Mouse (Mus musculus): ENCODE measurements at regions not wholly inside any gene's neighbourhood (a gene's known extent, or its start where the extent isn't known, plus 50 kb on each side); places are given as distances from the start of the nearest gene placed in this dataset.

DNA sequence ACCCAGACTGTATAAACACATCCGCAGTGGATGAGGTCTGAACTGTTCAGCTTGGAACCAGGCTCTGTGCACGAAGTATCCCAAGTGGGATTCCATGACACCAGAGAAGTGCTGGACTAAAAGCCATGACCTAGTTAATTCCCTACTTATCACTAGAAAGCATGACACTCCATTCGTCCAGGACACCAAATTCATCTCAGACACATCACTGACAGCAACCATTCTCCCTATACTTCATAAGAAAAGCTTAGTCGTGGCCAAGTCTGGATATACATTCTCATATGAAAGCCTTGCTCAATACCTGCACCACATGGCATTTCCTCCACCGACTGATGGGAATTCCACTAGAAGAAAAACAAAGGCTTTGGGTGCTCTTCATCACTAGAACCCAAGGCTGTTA, 229.0 kb downstream of the Sorl1 start:
- Histone ChIP-seq H3K9ac (replicated peaks) (no peak overlapping the region), H3K4me1 (replicated peaks; ENCODE audit: control insufficient read depth in 2 of 2, insufficient read depth in 2 of 2, low read length in 1 of 2) (no peaks in the 10 kb centered on the region), H3K27ac (no peak overlapping the region), H3K27me3 (ENCODE audit: control insufficient read depth, insufficient read depth, low read length) (no peaks in the 10 kb centered on the region), H3K9me3 (ENCODE audit: control insufficient read depth, low read length) (no peaks in the 10 kb centered on the region), H3K36me3 (replicated peaks; ENCODE audit: control insufficient read depth, insufficient read depth, low read depth) (no peaks in the 10 kb centered on the region), H3K4me2 (ENCODE audit: low read depth) (no peak overlapping the region), H3K4me3 (ENCODE audit: insufficient read depth in 1 of 2, low read depth in 2 of 2, low read length in 2 of 2) (no peak overlapping the region)
- WGBS (ENCODE audit: insufficient replicate concordance), result 54% methylated on average over 5 of the region's 5 CpGs
- ATAC-seq (ENCODE audit: insufficient read depth) (no peak), DNase-seq (ENCODE audit: low read depth in 3 of 3, low spot score in 3 of 3) (no peak)
- TF ChIP-seq CTCF (IDR thresholded peaks at IDR 0.05; ENCODE audit: low read depth) (no peak), EP300 (IDR thresholded peaks at IDR 0.05; ENCODE audit: low read depth) (no peak)

DNA sequence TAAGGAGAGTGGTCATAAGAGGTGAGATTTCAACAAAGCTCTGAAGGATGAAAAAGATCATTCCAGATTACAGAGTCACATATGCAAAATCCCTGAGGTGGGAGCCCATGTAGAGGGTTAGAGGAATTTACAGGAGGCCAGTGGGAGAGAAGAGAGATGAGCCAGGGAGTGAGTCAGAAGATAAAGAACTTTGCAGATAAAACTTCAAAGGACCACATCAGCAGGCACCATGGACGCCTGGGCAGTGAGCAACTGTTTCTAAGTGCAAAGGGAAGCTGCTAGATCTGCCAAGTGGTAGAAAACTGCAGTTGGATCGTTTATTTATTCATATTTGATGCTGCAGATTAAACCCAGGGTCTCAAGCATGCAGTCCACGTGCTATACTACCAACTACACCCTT, 231.3 kb downstream of the Sorl1 start:
- Histone ChIP-seq H3K4me2 (ENCODE audit: low read depth) (no peak overlapping the region), H3K9me3 (ENCODE audit: control insufficient read depth, low read length) (no peaks in the 10 kb centered on the region), H3K4me3 (ENCODE audit: insufficient read depth in 1 of 2, low read depth in 2 of 2, low read length in 2 of 2) (no peak overlapping the region), H3K4me1 (replicated peaks; ENCODE audit: control insufficient read depth in 2 of 2, insufficient read depth in 2 of 2, low read length in 1 of 2) (no peaks in the 10 kb centered on the region), H3K36me3 (replicated peaks; ENCODE audit: control insufficient read depth, insufficient read depth, low read depth) (no peaks in the 10 kb centered on the region), H3K27me3 (ENCODE audit: control insufficient read depth, insufficient read depth, low read length) (no peaks in the 10 kb centered on the region), H3K27ac (no peak overlapping the region), H3K9ac (replicated peaks) (no peak overlapping the region)
- no peak for TF ChIP-seq CTCF (IDR thresholded peaks at IDR 0.05; ENCODE audit: low read depth)
- no peak for TF ChIP-seq EP300 (IDR thresholded peaks at IDR 0.05; ENCODE audit: low read depth)
- DNase-seq (ENCODE audit: low read depth in 3 of 3, low spot score in 3 of 3) (no peak), ATAC-seq (ENCODE audit: insufficient read depth) (no peak)
- WGBS (ENCODE audit: insufficient replicate concordance), result 20% methylated on average over 3 of the region's 3 CpGs

DNA sequence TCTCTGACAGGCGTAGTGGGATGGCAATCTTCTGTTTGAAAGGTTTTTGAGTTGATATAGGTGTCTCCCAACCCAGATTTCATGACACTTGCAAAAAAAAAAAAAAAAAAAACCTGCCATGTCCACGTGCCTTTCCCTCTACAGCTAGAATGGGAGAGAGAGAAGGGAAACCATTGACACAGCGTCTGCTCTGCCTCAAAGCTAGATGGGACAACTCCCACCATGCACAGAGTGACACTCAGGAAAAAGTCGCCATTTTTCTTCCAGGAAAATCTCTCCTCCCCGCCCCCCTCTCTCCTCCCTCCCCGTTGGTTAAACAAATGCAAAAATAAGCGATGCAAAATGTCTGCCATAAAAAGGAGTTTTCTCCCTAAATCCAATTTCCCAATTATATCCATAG, 232.9 kb downstream of the Sorl1 start:
- DNase-seq (ENCODE audit: low read depth in 3 of 3, low spot score in 3 of 3), result no peak
- no peaks in the 10 kb centered on the region for H3K9me3 ChIP-seq (ENCODE audit: control insufficient read depth, low read length)
- no peak for TF ChIP-seq EP300 (IDR thresholded peaks at IDR 0.05; ENCODE audit: low read depth)
- TF ChIP-seq CTCF (IDR thresholded peaks at IDR 0.05; ENCODE audit: low read depth), result no peak
- H3K27ac ChIP-seq, result no peak overlapping the region
- ATAC-seq (ENCODE audit: insufficient read depth), result no peak
- H3K4me1 ChIP-seq (replicated peaks; ENCODE audit: control insufficient read depth in 2 of 2, insufficient read depth in 2 of 2, low read length in 1 of 2), result no peaks in the 10 kb centered on the region
- H3K4me3 ChIP-seq (ENCODE audit: insufficient read depth in 1 of 2, low read depth in 2 of 2, low read length in 2 of 2), result no peak overlapping the region
- H3K36me3 ChIP-seq (replicated peaks; ENCODE audit: control insufficient read depth, insufficient read depth, low read depth), result no peaks in the 10 kb centered on the region
- H3K4me2 ChIP-seq (ENCODE audit: low read depth), result no peak overlapping the region
- no peaks in the 10 kb centered on the region for H3K27me3 ChIP-seq (ENCODE audit: control insufficient read depth, insufficient read depth, low read length)
- H3K9ac ChIP-seq (replicated peaks), result no peak overlapping the region
- WGBS (ENCODE audit: insufficient replicate concordance), result 45% methylated on average over 7 of the region's 7 CpGs

DNA sequence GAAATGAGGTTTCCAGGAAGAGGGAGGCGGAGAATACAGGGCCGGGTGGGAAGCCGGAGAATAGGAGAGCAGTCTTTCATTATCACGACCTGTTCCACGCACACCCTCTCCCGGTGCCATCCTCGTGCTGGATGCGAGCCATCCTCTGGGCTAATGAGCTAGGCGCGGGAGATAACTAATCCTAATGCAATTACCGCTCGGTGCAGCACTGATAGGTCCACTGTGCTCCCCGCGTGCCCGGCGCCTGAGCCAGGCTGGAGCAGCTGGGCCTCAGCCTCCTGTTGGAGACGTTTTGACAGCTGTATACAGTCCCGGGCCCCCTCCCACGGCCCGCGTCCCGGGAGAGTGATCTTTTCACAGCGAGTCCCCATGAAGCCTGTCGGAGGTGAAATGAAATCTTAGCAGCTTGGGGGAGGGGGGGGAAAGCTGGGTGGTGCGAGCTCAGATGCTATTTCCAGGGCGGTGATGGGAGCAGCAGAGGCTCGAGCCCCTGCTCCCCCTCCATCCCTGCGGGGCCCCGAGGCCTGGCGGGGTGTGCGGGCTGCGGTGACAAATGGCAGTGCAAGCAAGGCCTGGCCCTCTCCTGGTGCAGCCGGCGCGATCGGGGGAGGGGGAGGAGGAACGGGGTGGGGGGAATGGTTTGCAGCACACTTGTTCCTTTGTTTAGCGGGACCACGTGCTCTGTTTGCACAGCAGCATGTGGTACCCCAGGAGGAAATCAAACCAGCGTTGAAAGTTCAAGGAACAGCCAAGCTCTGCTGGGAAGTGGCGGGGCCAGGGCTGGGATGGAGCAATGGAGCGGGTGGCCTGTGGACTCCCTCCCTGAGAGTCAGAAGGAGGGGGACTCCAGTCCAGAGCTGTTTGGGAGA, 233.6 kb downstream of the Sorl1 start:
- H3K9me3 ChIP-seq (ENCODE audit: control insufficient read depth, low read length), result no peaks in the 10 kb centered on the region
- ATAC-seq (ENCODE audit: insufficient read depth), result 0 out of 2 replicates have a peak, but pooled peaks have one; percentile 8
- 6% methylated on average over 39 of the region's 42 CpGs for WGBS (ENCODE audit: insufficient replicate concordance)

DNA sequence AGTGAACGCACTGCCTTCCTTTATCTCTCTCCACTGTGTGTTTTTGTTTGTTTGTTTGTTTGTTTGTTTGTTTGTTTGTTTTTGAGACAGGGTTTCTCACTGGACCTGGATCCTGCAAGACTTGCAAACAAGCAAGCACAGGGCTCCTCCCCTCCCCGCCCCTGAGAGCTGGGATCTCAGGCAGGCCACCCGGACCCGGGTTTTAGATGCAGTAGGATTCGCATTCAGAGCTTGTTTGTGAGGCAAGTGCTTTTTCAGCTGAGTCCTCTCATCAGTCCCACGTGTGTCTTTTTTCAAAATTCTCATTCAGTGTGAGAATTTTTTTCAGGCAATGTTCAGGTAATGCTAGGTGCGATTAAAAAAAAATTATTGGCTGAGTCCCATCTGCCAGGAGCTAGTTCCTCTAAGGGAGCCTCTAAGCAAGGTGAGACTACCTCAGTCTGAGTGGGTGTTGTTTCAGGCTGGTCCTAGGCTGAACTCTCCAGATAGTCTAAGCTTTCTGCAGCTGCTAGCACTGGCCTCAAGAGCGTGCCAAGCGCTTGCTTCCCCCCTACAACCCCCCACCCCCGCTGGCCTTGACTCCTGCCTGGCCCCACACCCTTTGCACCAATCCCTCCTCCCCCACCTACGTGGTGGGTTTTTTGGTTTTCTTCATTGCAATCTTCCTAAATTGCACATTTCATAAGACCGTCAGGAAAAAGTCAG, 234.4 kb downstream of the Sorl1 start:
- H3K27me3 ChIP-seq (ENCODE audit: control insufficient read depth, insufficient read depth, low read length), result no peaks in the 10 kb centered on the region
- WGBS (ENCODE audit: insufficient replicate concordance), result 33% methylated on average over 12 of the region's 12 CpGs
- no peak overlapping the region for H3K9ac ChIP-seq (replicated peaks)
- H3K4me3 ChIP-seq (ENCODE audit: insufficient read depth in 1 of 2, low read depth in 2 of 2, low read length in 2 of 2), result no peak overlapping the region
- no peaks in the 10 kb centered on the region for H3K36me3 ChIP-seq (replicated peaks; ENCODE audit: control insufficient read depth, insufficient read depth, low read depth)
- no peak for ATAC-seq (ENCODE audit: insufficient read depth)
- no peak for DNase-seq (ENCODE audit: low read depth in 3 of 3, low spot score in 3 of 3)
- H3K4me2 ChIP-seq (ENCODE audit: low read depth), result peak overlapping the region; percentile 52; the same call in 1 of the 2 replicates
- H3K4me1 ChIP-seq (replicated peaks; ENCODE audit: control insufficient read depth in 2 of 2, insufficient read depth in 2 of 2, low read length in 1 of 2), result no peaks in the 10 kb centered on the region
- no peak overlapping the region for H3K27ac ChIP-seq
- TF ChIP-seq EP300 (IDR thresholded peaks at IDR 0.05; ENCODE audit: low read depth) (no peak), CTCF (IDR thresholded peaks at IDR 0.05; ENCODE audit: low read depth) (no peak)
- H3K9me3 ChIP-seq (ENCODE audit: control insufficient read depth, low read length), result no peaks in the 10 kb centered on the region

More for the DNA sequence above, 233.6 kb downstream of the Sorl1 start:
- Histone ChIP-seq H3K36me3 (replicated peaks; ENCODE audit: control insufficient read depth, insufficient read depth, low read depth) (no peaks in the 10 kb centered on the region), H3K4me2 (ENCODE audit: low read depth) (peak overlapping the region; percentile 52), H3K9ac (replicated peaks) (no peak overlapping the region), H3K4me3 (ENCODE audit: insufficient read depth in 1 of 2, low read depth in 2 of 2, low read length in 2 of 2) (peak overlapping the region in 1 of 2 experiments; percentile 18; a peak in 2 of 4 replicates), H3K27me3 (ENCODE audit: control insufficient read depth, insufficient read depth, low read length) (no peaks in the 10 kb centered on the region), H3K27ac (no peak overlapping the region), H3K4me1 (replicated peaks; ENCODE audit: control insufficient read depth in 2 of 2, insufficient read depth in 2 of 2, low read length in 1 of 2) (no peaks in the 10 kb centered on the region)
- TF ChIP-seq EP300 (IDR thresholded peaks at IDR 0.05; ENCODE audit: low read depth), result no peak
- no peak for TF ChIP-seq CTCF (IDR thresholded peaks at IDR 0.05; ENCODE audit: low read depth)
- no peak for DNase-seq (ENCODE audit: low read depth in 3 of 3, low spot score in 3 of 3)

All from liver, embryonic 14.5 days (tissue).